Mouse (Mus musculus) adrenal gland, adult 18-20 months (tissue): Measurements from ENCODE around the gene Cdk1. TPM values are rescaled to one million over a fixed set of nuclear protein-coding genes. Genes with fewer than 3 reads are reported as not detected.

Experiments used
- DNase-seq, 2 experiments: peaks; one replicate each; pipeline ENCODE4 v3.0.0; 2021 to 2022; ENCODE audit warnings: low spot score in 2 of 2
- total RNA-seq, 2 experiments: library from RNA; stranded (reverse); gene quantifications; 1 replicate in 1 of 2; 2 replicates in 1 of 2; pipeline ENCODE4 v1.2.3; 2021

The Cdk1 gene
- total RNA-seq, 2 experiments from 2014 or later, result 3.0 to 4.3 TPM

DNA sequence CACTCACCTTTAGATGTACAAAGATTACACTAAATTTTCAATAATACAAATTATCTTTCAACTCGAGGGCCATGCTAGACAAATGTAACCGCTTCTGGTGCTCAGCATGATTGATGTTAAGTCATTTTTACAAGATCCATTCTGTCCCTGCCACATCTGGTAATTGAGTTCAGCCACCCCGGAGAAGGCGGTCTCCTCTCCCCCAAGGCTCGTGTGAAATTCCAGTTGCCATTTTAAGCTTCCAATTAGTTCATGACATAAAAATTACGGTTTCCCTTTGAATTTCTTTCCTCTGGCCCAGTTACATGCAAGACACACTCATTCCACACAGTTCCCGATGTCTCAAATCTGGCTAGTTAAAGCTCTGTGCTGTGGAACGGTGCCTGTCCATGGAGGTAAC lies 38.8 kb downstream of the Cdk1 start:
- no peak for DNase-seq

- no peak for DNase-seq
Measured at GRCm38 (mm10) chr10:69311867-69312266, 40.9 kb downstream of the Cdk1 start.

DNA sequence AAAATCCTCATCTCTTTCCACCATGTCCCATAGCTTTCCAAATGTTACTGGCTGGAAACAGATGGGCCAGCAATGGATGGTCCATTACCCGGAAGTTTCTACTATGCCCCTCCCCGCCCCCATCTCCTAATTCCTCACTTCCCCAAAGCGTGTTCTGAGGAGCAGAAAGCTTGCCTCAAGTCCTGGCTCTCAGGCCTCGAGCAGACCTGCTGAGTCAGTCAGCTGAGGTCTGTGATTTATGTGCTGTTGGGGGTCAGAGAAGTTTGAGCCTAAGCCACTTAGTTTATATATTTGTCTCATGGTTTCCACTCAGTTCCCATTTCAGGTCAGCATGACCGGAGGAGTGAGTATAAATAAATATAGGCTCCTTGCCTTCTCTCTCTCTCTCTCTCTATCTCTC lies 43.6 kb downstream of the Cdk1 start:
- no peak for DNase-seq

- DNase-seq, result peak; percentile 54 to 59
Measured at GRCm38 (mm10) chr10:69307067-69307466, 45.7 kb downstream of the Cdk1 start.

- peak; percentile 55 to 65 for DNase-seq
Measured at GRCm38 (mm10) chr10:69306205-69306604, 46.5 kb downstream of the Cdk1 start.

- DNase-seq, result no peak
Measured at GRCm38 (mm10) chr10:69305600-69305999, 47.1 kb downstream of the Cdk1 start.

GRCm38 (mm10) chr10:69304819-69305218 lies 47.9 kb downstream of the Cdk1 start:
- no peak for DNase-seq

DNA sequence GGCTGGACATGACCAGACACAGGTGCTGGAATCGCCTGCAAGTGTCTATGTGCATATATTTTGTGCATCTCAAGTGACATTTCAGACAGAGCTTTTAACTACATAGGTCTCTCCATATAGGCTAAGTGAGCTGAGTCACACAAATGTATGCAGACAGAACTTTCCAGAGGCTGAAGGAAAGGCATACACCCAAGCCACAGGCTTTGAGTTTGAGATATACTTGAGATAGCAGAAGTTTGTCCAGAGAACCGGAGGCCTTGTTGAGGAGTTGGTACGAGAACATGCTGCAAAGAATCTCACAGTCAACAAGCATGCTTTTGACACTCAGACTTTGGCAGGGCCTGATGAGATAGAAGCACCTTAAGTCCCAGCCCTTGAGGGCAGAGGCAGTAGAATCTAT lies 50.1 kb downstream of the Cdk1 start:
- no peak for DNase-seq

GRCm38 (mm10) chr10:69299985-69300384 lies 52.8 kb downstream of the Cdk1 start:
- peak in 1 of 2 experiments; percentile 47 for DNase-seq

DNA sequence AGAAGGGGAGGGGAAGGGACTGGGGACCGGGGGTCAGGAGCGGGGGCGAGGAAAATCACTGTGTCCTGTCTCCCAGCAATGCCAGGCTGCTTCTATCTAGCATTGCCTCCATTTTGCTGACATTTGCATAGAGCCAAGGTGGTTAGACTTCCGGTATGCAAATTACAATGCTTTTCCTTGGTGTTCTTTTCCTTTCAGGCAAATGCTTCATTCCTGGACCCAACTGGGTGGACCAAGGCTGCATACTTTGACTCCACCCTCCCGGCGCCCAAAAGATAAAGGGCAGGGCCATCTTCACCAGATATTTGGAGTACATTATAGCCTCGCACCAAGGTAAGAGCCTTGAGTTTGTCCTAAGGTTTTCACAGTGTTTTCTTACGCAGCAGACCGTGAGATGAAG lies 56.8 kb downstream of the Cdk1 start:
- DNase-seq, result no peak

- DNase-seq, result no peak
Measured at GRCm38 (mm10) chr10:69290736-69291135, 62.0 kb downstream of the Cdk1 start.

GRCm38 (mm10) chr10:69288720-69289119 lies 64.0 kb downstream of the Cdk1 start:
- DNase-seq, result no peak

DNA sequence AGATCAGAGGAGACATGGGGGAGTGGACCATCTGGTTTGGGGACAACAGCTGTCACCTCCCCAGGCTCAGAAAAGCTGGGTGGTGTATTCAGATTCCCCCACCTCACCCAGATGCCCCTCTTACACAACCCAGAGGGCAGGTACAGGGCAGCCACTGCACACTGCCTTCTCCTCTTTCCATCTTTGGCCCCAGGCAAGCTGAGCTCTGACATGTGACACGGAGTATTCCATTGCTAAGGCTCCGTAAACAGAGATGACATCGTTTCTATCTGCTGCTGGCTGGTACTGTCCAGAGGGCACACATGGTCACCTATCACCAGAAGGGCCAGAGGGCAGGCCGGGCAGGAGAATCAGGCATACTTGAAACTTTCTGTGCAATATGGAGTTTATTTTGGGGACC lies 64.7 kb downstream of the Cdk1 start:
- DNase-seq, result no peak

GRCm38 (mm10) chr10:69286939-69287338 lies 65.8 kb downstream of the Cdk1 start:
- no peak for DNase-seq

Other genes starting within 250 kb of the Cdk1 start
- 1 to 10 TPM; 6.0 to 7.3 TPM for gene Rhobtb1, start 201.5 kb downstream of the Cdk1 start, total RNA-seq
- gene A930033H14Rik, start 139.8 kb downstream of the Cdk1 start, total RNA-seq, result 1 to 10 TPM; 2.0 to 2.1 TPM
- gene Ank3, start 45.8 kb upstream of the Cdk1 start, total RNA-seq, result 10 to 100 TPM; 10.1 to 11.7 TPM